In genomic region chr12:87265444-87265843, GRCm38 (mm10) we compare ENCODE assay signal across 8 mouse cellular contexts. TPM values are rescaled to one million over a fixed set of nuclear protein-coding genes. Genes with fewer than 3 reads are reported as not detected.
DNase-seq lines count a peak whose midpoint lies in the region; ATAC-seq lines count a peak whose summit lies in the region.

No protein-coding gene starts in this region.

- H3K36me3 ChIP-seq in lung, embryonic 15.5 days = peaks cover 44% of the 10 kb centered on the region
- H3K36me3 ChIP-seq in embryonic facial prominence, embryonic 15.5 days = peaks cover 49% of the 10 kb centered on the region
- peaks cover 61% of the 10 kb centered on the region for H3K36me3 ChIP-seq in limb, embryonic 10.5 days
- H3K36me3 ChIP-seq in neural tube, embryonic 15.5 days = peaks cover 41% of the 10 kb centered on the region

- H3K4me2 ChIP-seq in lung, embryonic 15.5 days = peak overlapping the region; percentile 64
- peak overlapping the region; percentile 82 for H3K4me2 ChIP-seq in embryonic facial prominence, embryonic 15.5 days (replicated peaks)
- peak overlapping the region; percentile 68 for H3K4me2 ChIP-seq in neural tube, embryonic 15.5 days

- H3K27ac ChIP-seq in lung, embryonic 15.5 days = no peak overlapping the region
- peak overlapping the region; percentile 91 for H3K27ac ChIP-seq in embryonic facial prominence, embryonic 15.5 days (replicated peaks)
- H3K27ac ChIP-seq in limb, embryonic 10.5 days = peak overlapping the region; percentile 94
- peak overlapping the region; percentile 85 for H3K27ac ChIP-seq in neural tube, embryonic 15.5 days (replicated peaks)

- H3K9me3 ChIP-seq in lung, embryonic 15.5 days = no peaks in the 10 kb centered on the region
- H3K9me3 ChIP-seq in embryonic facial prominence, embryonic 15.5 days (replicated peaks) = no peaks in the 10 kb centered on the region
- H3K9me3 ChIP-seq in limb, embryonic 10.5 days (replicated peaks) = no peaks in the 10 kb centered on the region
- H3K9me3 ChIP-seq in neural tube, embryonic 15.5 days (replicated peaks) = no peaks in the 10 kb centered on the region

- ATAC-seq in lung, embryonic 15.5 days (ENCODE audit: borderline replicate concordance, extremely low read depth, low FRiP score, low TSS enrichment) = no peak
- ATAC-seq in embryonic facial prominence, embryonic 15.5 days (ENCODE audit: insufficient number of reproducible peaks, low FRiP score, low TSS enrichment, low read depth) = no peak
- no peak for ATAC-seq in neural tube, embryonic 15.5 days (ENCODE audit: low FRiP score)
- no peak for ATAC-seq in erythroid progenitor cell, adult 5-6 weeks (replicated peaks; ENCODE audit: low FRiP score, poor library complexity, severe bottlenecking)

- peaks cover 17% of the 10 kb centered on the region for H3K4me1 ChIP-seq in lung, embryonic 15.5 days
- peaks cover 14% of the 10 kb centered on the region for H3K4me1 ChIP-seq in embryonic facial prominence, embryonic 15.5 days
- H3K4me1 ChIP-seq in limb, embryonic 10.5 days = peaks cover 25% of the 10 kb centered on the region
- H3K4me1 ChIP-seq in neural tube, embryonic 15.5 days = peaks cover 23% of the 10 kb centered on the region

- peak overlapping the region; percentile 89 for H3K4me3 ChIP-seq in lung, embryonic 15.5 days
- H3K4me3 ChIP-seq in embryonic facial prominence, embryonic 15.5 days (replicated peaks) = peak overlapping the region; percentile 80
- peak overlapping the region; percentile 79 for H3K4me3 ChIP-seq in limb, embryonic 10.5 days
- peak overlapping the region; percentile 93 for H3K4me3 ChIP-seq in neural tube, embryonic 15.5 days (replicated peaks)

- WGBS in lung, embryonic 15.5 days = 16% methylated on average over 11 of the region's 11 CpGs
- 17% methylated on average over 11 of the region's 11 CpGs for WGBS in embryonic facial prominence, embryonic 15.5 days
- WGBS in limb, embryonic 10.5 days = 28% methylated on average over 11 of the region's 11 CpGs
- WGBS in neural tube, embryonic 15.5 days = 26% methylated on average over 11 of the region's 11 CpGs

- peak overlapping the region; percentile 94 for H3K9ac ChIP-seq in lung, embryonic 15.5 days
- peak overlapping the region; percentile 84 for H3K9ac ChIP-seq in embryonic facial prominence, embryonic 15.5 days
- H3K9ac ChIP-seq in neural tube, embryonic 15.5 days (replicated peaks) = peak overlapping the region; percentile 83

- no peak for DNase-seq in lung, postnatal 10 days
- no peak for DNase-seq in limb, embryonic 10.5 days (ENCODE audit: low spot score)
- DNase-seq in layer of hippocampus, postnatal 25 days (ENCODE audit: extremely low spot score in 1 of 2, low spot score in 1 of 2) = no peak
- DNase-seq in gastrocnemius, postnatal 25 days = no peak

- no peaks in the 10 kb centered on the region for H3K27me3 ChIP-seq in lung, embryonic 15.5 days
- H3K27me3 ChIP-seq in embryonic facial prominence, embryonic 15.5 days = no peaks in the 10 kb centered on the region
- H3K27me3 ChIP-seq in limb, embryonic 10.5 days (ENCODE audit: low read depth, poor library complexity, severe bottlenecking) = no peaks in the 10 kb centered on the region
- no peaks in the 10 kb centered on the region for H3K27me3 ChIP-seq in neural tube, embryonic 15.5 days (replicated peaks)

RNA-seq across cellular contexts. Expression of gene Vipas39, which starts 0.6 kb away (rescaled TPM):
- polyA plus RNA-seq in lung, embryonic 15.5 days (2015; fragmentation: Nextera tagmentation; extraction: Ambion mirVana) = 40.7 and 41.1 TPM in 2 replicates
- 41.1 and 44.2 TPM in 2 replicates for polyA plus RNA-seq in embryonic facial prominence, embryonic 15.5 days (2015; fragmentation: Nextera tagmentation; extraction: Ambion mirVana)
- polyA plus RNA-seq in limb, embryonic 10.5 days (2016; fragmentation: Nextera tagmentation; extraction: Ambion mirVana) = 50.5 and 56.7 TPM in 2 replicates
- 49.3 and 51.2 TPM in 2 replicates for polyA plus RNA-seq in neural tube, embryonic 15.5 days (2015; fragmentation: Nextera tagmentation; extraction: Ambion mirVana)
- total RNA-seq in erythroid progenitor cell, adult 5-6 weeks (2015; ENCODE audit: low replicate concordance) = 2.5 and 5.4 TPM in 2 replicates
- 1.4 and 9.1 TPM in 2 replicates for total RNA-seq in erythroid progenitor cell, adult 5-6 weeks (2017; ENCODE audit: low replicate concordance)
- 10 to 100 TPM; 53.9 to 59.5 TPM for total RNA-seq in layer of hippocampus, postnatal 25 days (2021)
- total RNA-seq in gastrocnemius, postnatal 25 days (2021) = 10 to 100 TPM in 1 of 2 experiments, 1 to 10 TPM in 1; 8.0 to 10.2 TPM

RNA-seq across cellular contexts. Expression of gene Ahsa1, which starts 0.8 kb away (rescaled TPM):
- polyA plus RNA-seq in lung, embryonic 15.5 days (2015; fragmentation: Nextera tagmentation; extraction: Ambion mirVana) = 219 and 232 TPM in 2 replicates
- polyA plus RNA-seq in embryonic facial prominence, embryonic 15.5 days (2015; fragmentation: Nextera tagmentation; extraction: Ambion mirVana) = 220 and 223 TPM in 2 replicates
- polyA plus RNA-seq in limb, embryonic 10.5 days (2016; fragmentation: Nextera tagmentation; extraction: Ambion mirVana) = 294 and 332 TPM in 2 replicates
- polyA plus RNA-seq in neural tube, embryonic 15.5 days (2015; fragmentation: Nextera tagmentation; extraction: Ambion mirVana) = 213 and 236 TPM in 2 replicates
- 22.7 and 28.5 TPM in 2 replicates for total RNA-seq in erythroid progenitor cell, adult 5-6 weeks (2015; ENCODE audit: low replicate concordance)
- 58.2 and 58.3 TPM in 2 replicates for total RNA-seq in erythroid progenitor cell, adult 5-6 weeks (2017; ENCODE audit: low replicate concordance)
- total RNA-seq in layer of hippocampus, postnatal 25 days (2021) = 100 to 1,000 TPM; 167 to 194 TPM
- total RNA-seq in gastrocnemius, postnatal 25 days (2021) = 100 to 1,000 TPM; 126 to 141 TPM

RNA-seq across cellular contexts. Expression of gene Noxred1, which starts 26.9 kb away (rescaled TPM):
- polyA plus RNA-seq in lung, embryonic 15.5 days (2015; fragmentation: Nextera tagmentation; extraction: Ambion mirVana) = 0.26 and 0.39 TPM in 2 replicates
- 0.49 and 0.74 TPM in 2 replicates for polyA plus RNA-seq in embryonic facial prominence, embryonic 15.5 days (2015; fragmentation: Nextera tagmentation; extraction: Ambion mirVana)
- 0.59 and 0.94 TPM in 2 replicates for polyA plus RNA-seq in limb, embryonic 10.5 days (2016; fragmentation: Nextera tagmentation; extraction: Ambion mirVana)
- polyA plus RNA-seq in neural tube, embryonic 15.5 days (2015; fragmentation: Nextera tagmentation; extraction: Ambion mirVana) = 1.0 and 1.5 TPM in 2 replicates
- total RNA-seq in erythroid progenitor cell, adult 5-6 weeks (2015; ENCODE audit: low replicate concordance) = not detected in 2 replicates
- total RNA-seq in erythroid progenitor cell, adult 5-6 weeks (2017; ENCODE audit: low replicate concordance) = not detected in 2 replicates
- total RNA-seq in layer of hippocampus, postnatal 25 days (2021) = 1 to 10 TPM; 1.6 to 1.7 TPM
- under 1 TPM; 0.23 to 0.32 TPM for total RNA-seq in gastrocnemius, postnatal 25 days (2021)

RNA-seq across cellular contexts. Expression of gene Ism2, which starts 34.1 kb away (rescaled TPM):
- 0.84 and 1.0 TPM in 2 replicates for polyA plus RNA-seq in lung, embryonic 15.5 days (2015; fragmentation: Nextera tagmentation; extraction: Ambion mirVana)
- 1.5 TPM in 2 replicates for polyA plus RNA-seq in embryonic facial prominence, embryonic 15.5 days (2015; fragmentation: Nextera tagmentation; extraction: Ambion mirVana)
- 1.0 and 1.2 TPM in 2 replicates for polyA plus RNA-seq in limb, embryonic 10.5 days (2016; fragmentation: Nextera tagmentation; extraction: Ambion mirVana)
- polyA plus RNA-seq in neural tube, embryonic 15.5 days (2015; fragmentation: Nextera tagmentation; extraction: Ambion mirVana) = 0.96 and 1.2 TPM in 2 replicates
- not detected in 2 replicates for total RNA-seq in erythroid progenitor cell, adult 5-6 weeks (2015; ENCODE audit: low replicate concordance)
- not detected in 2 replicates for total RNA-seq in erythroid progenitor cell, adult 5-6 weeks (2017; ENCODE audit: low replicate concordance)
- total RNA-seq in layer of hippocampus, postnatal 25 days (2021) = under 1 TPM; 0.25 to 0.70 TPM
- not detected for total RNA-seq in gastrocnemius, postnatal 25 days (2021)
